Mouse (Mus musculus) spleen, adult 18-20 months (tissue): ENCODE data around the gene Hes5.
A peak's percentile ranks its signal among the peaks of the same experiment; 100 is the strongest.

Experiments
- DNase-seq, 2 experiments: peaks; one replicate each; pipeline ENCODE4 v3.0.0; 2022; ENCODE audit warnings: mixed read lengths in 2 of 2

The Hes5 gene

DNA sequence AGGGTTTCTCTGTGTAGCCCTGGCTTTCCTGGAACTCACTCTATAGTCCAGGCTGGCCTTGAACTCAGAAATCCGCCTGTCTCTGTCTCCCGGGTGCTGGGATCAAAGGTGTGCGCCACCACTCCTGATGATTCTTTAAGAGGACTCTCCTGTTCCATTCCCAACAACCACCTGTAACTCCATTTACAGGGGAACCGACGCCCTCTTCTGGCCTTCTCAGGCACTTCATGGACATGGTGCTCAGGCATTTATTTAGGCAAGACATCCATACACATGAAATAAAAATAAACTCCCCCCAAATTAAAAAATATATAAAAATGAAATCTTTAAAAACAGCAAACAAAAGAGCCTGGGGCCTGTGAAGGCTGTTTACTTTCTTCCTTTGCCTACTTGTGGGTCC is 6.5 kb downstream of the Hes5 start:
- DNase-seq = peak; percentile 43 to 67

DNA sequence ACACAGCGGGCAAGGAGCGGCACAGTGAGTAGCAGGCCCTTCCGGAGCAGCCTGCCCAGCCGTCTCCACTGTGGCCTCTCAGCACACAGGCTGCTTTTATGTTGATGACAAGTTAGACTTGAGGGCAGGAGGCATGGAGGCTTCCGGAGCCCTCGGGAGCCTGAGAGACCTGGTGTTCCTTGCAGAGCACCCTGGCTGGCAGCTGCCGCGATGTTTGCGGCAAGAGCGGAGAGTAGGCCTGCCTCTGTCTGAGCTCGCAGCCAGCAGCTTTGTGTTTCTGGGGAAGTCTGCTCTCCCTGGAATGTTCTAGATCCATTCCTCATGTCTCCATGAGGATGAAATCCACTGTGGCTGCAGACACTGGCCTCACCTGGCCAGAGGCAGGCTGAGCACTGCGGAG is 11.8 kb downstream of the Hes5 start:
- DNase-seq = no peak

GRCm38 (mm10) chr4:154974163-154974611 is 13.5 kb downstream of the Hes5 start:
- no peak for DNase-seq

DNA sequence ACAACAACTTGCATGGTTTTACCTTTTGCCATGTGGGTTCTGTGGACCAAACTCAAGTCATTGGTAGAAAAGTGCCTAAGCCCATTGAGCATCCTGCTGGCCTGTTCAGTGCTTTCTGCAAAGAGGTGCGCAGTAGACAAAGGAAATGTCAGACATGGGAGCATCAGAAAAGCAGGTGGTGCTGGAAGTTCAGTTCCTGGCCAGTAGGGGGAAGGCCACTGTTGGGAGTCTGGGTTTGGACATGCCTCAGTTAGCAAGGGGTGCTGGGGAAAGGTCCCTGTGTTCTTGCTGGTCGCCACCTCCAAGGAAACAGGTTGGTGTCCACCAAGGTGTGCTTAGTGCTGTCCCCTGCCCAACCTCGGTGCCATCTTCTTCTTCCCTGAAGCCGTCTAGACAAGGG is 19.4 kb downstream of the Hes5 start:
- DNase-seq = no peak

GRCm38 (mm10) chr4:154981076-154981475 is 20.4 kb downstream of the Hes5 start:
- DNase-seq = no peak

- DNase-seq = peak; percentile 23 to 38
Observed at GRCm38 (mm10) chr4:154981530-154981929, 20.8 kb downstream of the Hes5 start.

DNA sequence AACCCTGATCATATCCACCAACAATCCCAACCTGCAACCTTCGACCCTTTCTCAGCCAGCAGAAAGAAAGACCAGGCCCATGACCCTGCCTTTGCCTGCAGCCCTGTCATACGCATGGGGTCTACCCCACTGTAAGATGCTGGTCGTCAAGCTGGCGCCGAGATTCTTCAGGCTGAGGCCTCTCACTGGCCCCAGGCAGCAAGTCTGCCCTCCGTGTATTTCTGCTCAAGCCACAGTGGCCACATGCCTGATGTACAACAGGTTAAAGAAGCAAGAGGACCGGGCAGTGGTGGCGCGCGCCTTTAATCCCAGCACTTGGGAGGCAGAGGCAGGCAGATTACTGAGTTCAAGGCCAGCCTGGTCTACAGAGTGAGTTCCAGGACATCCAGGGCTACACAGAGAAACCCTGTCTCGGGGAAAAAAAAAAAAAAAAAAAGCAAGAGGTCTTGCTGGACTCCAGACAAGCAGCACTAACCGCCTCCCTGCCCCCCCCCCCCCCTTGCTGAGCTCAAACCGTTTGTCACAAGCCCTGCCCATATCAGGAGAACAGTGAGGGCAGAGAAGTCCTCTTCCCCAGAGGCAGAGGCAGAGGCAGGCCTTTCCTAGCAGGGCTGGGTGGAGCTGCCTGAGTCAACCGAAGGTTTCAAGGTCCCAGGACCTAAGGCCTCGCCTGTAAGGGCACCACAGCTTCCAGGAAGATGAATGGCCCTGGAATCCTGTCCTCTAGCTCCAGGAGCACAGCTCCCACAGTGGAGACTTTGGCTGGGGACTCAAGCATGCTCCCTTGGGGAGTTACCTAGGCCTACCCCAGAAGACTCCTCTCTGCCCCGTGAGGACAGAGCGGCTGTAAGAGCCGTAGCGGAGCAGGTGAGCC is 21.8 kb downstream of the Hes5 start:
- DNase-seq = no peak

- no peak for DNase-seq
Observed at GRCm38 (mm10) chr4:154983767-154984166, 23.0 kb downstream of the Hes5 start.

DNA sequence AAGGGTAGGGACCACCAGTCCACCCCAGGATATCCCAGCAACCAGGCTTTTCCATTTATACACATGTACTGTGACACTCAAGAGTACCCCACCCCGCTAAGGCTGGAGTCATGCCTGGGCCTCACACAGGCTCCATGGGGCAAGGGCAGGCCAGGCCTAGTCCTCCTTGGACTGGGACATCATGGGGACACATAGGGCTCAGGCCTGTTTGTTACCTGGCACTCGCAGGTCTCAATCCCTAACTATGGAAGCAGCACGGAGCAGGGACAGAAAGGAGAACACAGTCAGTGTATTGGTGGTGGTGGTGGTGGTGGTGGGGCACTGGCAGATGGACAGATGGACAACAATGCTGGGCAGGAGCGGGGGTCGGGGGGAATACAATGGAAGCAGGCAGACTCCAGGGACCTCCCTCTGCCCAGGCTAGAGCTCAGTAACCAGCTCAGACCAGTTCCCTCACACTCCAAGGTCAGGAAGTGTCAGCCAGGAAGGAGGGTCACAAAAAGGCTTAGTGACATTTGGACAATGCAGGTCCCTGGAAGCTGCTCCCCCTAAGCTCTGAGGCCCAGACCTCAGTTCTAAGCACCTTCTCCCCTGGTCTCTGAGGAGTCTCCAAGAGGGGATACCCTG is 24.5 kb downstream of the Hes5 start:
- no peak for DNase-seq

- DNase-seq = peak; percentile 39 to 73
Observed at GRCm38 (mm10) chr4:154986096-154986495, 25.4 kb downstream of the Hes5 start.

GRCm38 (mm10) chr4:154986750-154987149 is 26.0 kb downstream of the Hes5 start:
- DNase-seq = no peak

DNA sequence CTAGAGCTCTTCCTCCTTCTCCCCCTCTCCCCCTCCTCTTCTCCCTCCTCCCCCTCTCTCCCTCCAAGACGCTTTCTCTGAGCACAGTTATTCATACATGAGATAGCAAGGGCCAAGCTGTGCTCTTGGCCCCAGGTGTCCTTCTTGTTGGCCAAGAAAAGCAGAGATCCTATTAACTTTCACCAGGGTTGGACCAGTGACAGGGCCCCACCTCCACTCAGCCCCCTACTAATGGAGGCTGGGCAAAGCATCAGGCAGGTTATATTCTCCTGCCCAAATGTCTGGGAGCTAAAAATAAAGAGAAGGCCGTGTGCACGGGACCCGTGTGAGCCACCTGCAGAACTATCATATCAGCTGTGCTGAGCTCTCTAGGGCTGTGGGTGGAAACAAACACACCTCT is 34.2 kb downstream of the Hes5 start:
- no peak for DNase-seq

- DNase-seq = no peak
Observed at GRCm38 (mm10) chr4:154996572-154997154, 35.9 kb downstream of the Hes5 start.

- no peak for DNase-seq
Observed at GRCm38 (mm10) chr4:154999379-154999778, 38.7 kb downstream of the Hes5 start.

- no peak for DNase-seq
Observed at GRCm38 (mm10) chr4:155005278-155005677, 44.6 kb downstream of the Hes5 start.

GRCm38 (mm10) chr4:155006296-155006695 is 45.6 kb downstream of the Hes5 start:
- DNase-seq = no peak

- no peak for DNase-seq
Observed at GRCm38 (mm10) chr4:155007641-155008040, 46.9 kb downstream of the Hes5 start.

- DNase-seq = no peak
Observed at GRCm38 (mm10) chr4:155008075-155008474, 47.4 kb downstream of the Hes5 start.

GRCm38 (mm10) chr4:155009216-155009615 is 48.5 kb downstream of the Hes5 start:
- no peak for DNase-seq

GRCm38 (mm10) chr4:155010870-155011269 is 50.1 kb downstream of the Hes5 start:
- no peak for DNase-seq

GRCm38 (mm10) chr4:155011312-155012025 is 50.7 kb downstream of the Hes5 start:
- no peak for DNase-seq
